Mouse (Mus musculus) forebrain, postnatal 0 days (tissue): ENCODE measurements around the gene B230118H07Rik. TPM values are rescaled to one million over a fixed set of nuclear protein-coding genes. Genes with fewer than 3 reads are reported as not detected.

Experiments
- ATAC-seq: fragments of 200-750 bp; cut with Nextera tagmentation; 2 replicates; pipeline ENCODE4 v1.8.0; 2017; ENCODE audit warnings: mild to moderate bottlenecking, moderate library complexity
- DNase-seq: peaks from one replicate; pipeline ENCODE4 v3.0.0-alpha.2; 2015
- H3K27ac ChIP-seq: fragments of 300-500 bp; sonication (generic); 2 replicates; pipeline ENCODE4 v1.5.1; 2014; ENCODE audit warnings: low read depth, mild to moderate bottlenecking, antibody characterized with exemption, low read length, moderate library complexity, mixed read lengths
- H3K27me3 ChIP-seq: fragments of 300-500 bp; sonication (generic); 2 replicates; pipeline ENCODE4 v1.6.1; 2014; ENCODE audit warnings: mild to moderate bottlenecking, low read length, mixed read lengths; ENCODE audit not compliant: insufficient read depth
- H3K36me3 ChIP-seq: fragments of 300-500 bp; sonication (generic); 2 replicates; pipeline ENCODE4 v1.6.1; 2014; ENCODE audit warnings: mild to moderate bottlenecking, moderate library complexity; ENCODE audit not compliant: insufficient read depth
- H3K4me1 ChIP-seq: fragments of 300-500 bp; sonication (generic); 2 replicates; pipeline ENCODE4 v1.6.1; 2014; ENCODE audit warnings: antibody characterized with exemption; ENCODE audit not compliant: insufficient read depth
- H3K4me2 ChIP-seq: fragments of 300-500 bp; sonication (generic); 2 replicates; pipeline ENCODE4 v1.6.1; 2014; ENCODE audit warnings: low read depth, mild to moderate bottlenecking, moderate library complexity
- H3K4me3 ChIP-seq: fragments of 300-500 bp; sonication (generic); 2 replicates; pipeline ENCODE4 v1.5.1; 2014; ENCODE audit warnings: low read depth, low read length, mixed read lengths
- H3K9ac ChIP-seq: fragments of 300-500 bp; sonication (generic); 2 replicates; pipeline ENCODE4 v1.6.1; 2014; ENCODE audit warnings: mild to moderate bottlenecking
- H3K9me3 ChIP-seq: fragments of 300-500 bp; sonication (generic); 2 replicates; pipeline ENCODE4 v1.6.1; 2016; ENCODE audit warnings: low read length
- CTCF ChIP-seq: sonication (generic); IDR thresholded peaks from 2 replicates; pipeline ENCODE4 v1.5.1; 2016; ENCODE audit warnings: antibody characterized with exemption, control low read depth, low read depth
- WGBS: fragments of 180-500 bp; shearing (Covaris S2); extraction: QIAGEN DNeasy Blood & Tissue Kit; methylation state at CpG from one replicate; pipeline ENCODE4 v1.1.7; 2014; 5-methylcytosine and 5-hydroxymethylcytosine counted together
- polyA plus RNA-seq: library from polyadenylated mRNA; unstranded; fragments of >200 nt; fragmentation: Nextera tagmentation; extraction: Ambion mirVana; gene quantifications from 2 replicates; pipeline ENCODE4 v1.2.1, GENCODE M21; 2015
- total RNA-seq: library from RNA; depleted of rRNA; stranded (reverse); fragments of >200 nt; gene quantifications from 2 replicates; pipeline ENCODE4 v1.2.3, GENCODE M21; 2014

The B230118H07Rik gene
- total and polyA plus RNA-seq, 2 experiments from 2014 or later = 29.5 to 52.0 TPM

GRCm38 (mm10) chr2:101600703-101601102 is 48.6 kb downstream of the B230118H07Rik start:
- Histone ChIP-seq H3K27me3 (no peaks in the 10 kb centered on the region), H3K36me3 (no peaks in the 10 kb centered on the region), H3K4me2 (peak overlapping the region; percentile 5; the same call in 1 of the 2 replicates), H3K4me1 (0 out of 2 replicates have a peak, but pooled peaks cover 9% of the 10 kb centered on the region), H3K4me3 (no peak overlapping the region), H3K9ac (no peak overlapping the region), H3K9me3 (no peaks in the 10 kb centered on the region), H3K27ac (peak overlapping the region; percentile 73)
- DNase-seq = peak; percentile 60
- WGBS = 6% methylated on average over 8 of the region's 8 CpGs
- TF ChIP-seq CTCF = peak; percentile 13; the same call in 1 of the 2 replicates
- ATAC-seq = peak; percentile 56

GRCm38 (mm10) chr2:101598190-101599181 is 50.8 kb downstream of the B230118H07Rik start:
- ATAC-seq (peak; percentile 34), DNase-seq (peak; percentile 63)
- 24% methylated on average over 13 of the region's 13 CpGs for WGBS
- Histone ChIP-seq H3K36me3 (no peaks in the 10 kb centered on the region), H3K4me2 (peak overlapping the region; percentile 31), H3K27me3 (no peaks in the 10 kb centered on the region), H3K27ac (peak overlapping the region; percentile 22; the same call in 1 of the 2 replicates), H3K4me1 (0 out of 2 replicates have a peak, but pooled peaks cover 9% of the 10 kb centered on the region), H3K9ac (no peak overlapping the region), H3K4me3 (no peak overlapping the region), H3K9me3 (no peaks in the 10 kb centered on the region)
- no peak for TF ChIP-seq CTCF

- no peaks in the 10 kb centered on the region for H3K36me3 ChIP-seq
- no peaks in the 10 kb centered on the region; the same call in 1 of the 2 replicates for H3K27me3 ChIP-seq
- DNase-seq = no peak
- no peak for ATAC-seq
- no peak overlapping the region for H3K27ac ChIP-seq
- H3K4me1 ChIP-seq = 0 out of 2 replicates have a peak, but pooled peaks cover 9% of the 10 kb centered on the region
- no peak overlapping the region for H3K9ac ChIP-seq
- H3K4me2 ChIP-seq = no peak overlapping the region
- H3K4me3 ChIP-seq = no peak overlapping the region
- peak; percentile 49 for TF ChIP-seq CTCF
- H3K9me3 ChIP-seq = no peaks in the 10 kb centered on the region
Measured at GRCm38 (mm10) chr2:101597186-101597585, 52.1 kb downstream of the B230118H07Rik start.

- TF ChIP-seq CTCF = no peak
- Histone ChIP-seq H3K4me3 (no peak overlapping the region), H3K36me3 (no peaks in the 10 kb centered on the region), H3K4me1 (0 out of 2 replicates have a peak, but pooled peaks cover 9% of the 10 kb centered on the region), H3K4me2 (no peak overlapping the region), H3K27ac (no peak overlapping the region), H3K27me3 (no peaks in the 10 kb centered on the region; the same call in 1 of the 2 replicates), H3K9me3 (no peaks in the 10 kb centered on the region), H3K9ac (no peak overlapping the region)
- 90% methylated on average over 5 of the region's 5 CpGs for WGBS
- no peak for ATAC-seq
- DNase-seq = no peak
Measured at GRCm38 (mm10) chr2:101594681-101595080, 54.7 kb downstream of the B230118H07Rik start.

GRCm38 (mm10) chr2:101592886-101593285 is 56.4 kb downstream of the B230118H07Rik start:
- TF ChIP-seq CTCF = no peak
- Histone ChIP-seq H3K4me3 (no peak overlapping the region), H3K9ac (no peak overlapping the region), H3K9me3 (no peaks in the 10 kb centered on the region), H3K36me3 (no peaks in the 10 kb centered on the region), H3K27ac (no peak overlapping the region), H3K4me1 (no peaks in the 10 kb centered on the region), H3K4me2 (no peak overlapping the region), H3K27me3 (no peaks in the 10 kb centered on the region; the same call in 1 of the 2 replicates)
- DNase-seq = no peak
- peak; percentile 42 for ATAC-seq
- 17% methylated on average over 8 of the region's 8 CpGs for WGBS

- ATAC-seq = peak; percentile 78
- no peaks in the 10 kb centered on the region for H3K36me3 ChIP-seq
- no peak for DNase-seq
- WGBS = 11% methylated on average over 10 of the region's 10 CpGs
- no peaks in the 10 kb centered on the region; the same call in 1 of the 2 replicates for H3K27me3 ChIP-seq
- TF ChIP-seq CTCF = no peak
- no peak overlapping the region for H3K4me3 ChIP-seq
- H3K4me2 ChIP-seq = no peak overlapping the region
- H3K9ac ChIP-seq = no peak overlapping the region
- no peaks in the 10 kb centered on the region for H3K4me1 ChIP-seq
- no peak overlapping the region for H3K27ac ChIP-seq
- no peaks in the 10 kb centered on the region for H3K9me3 ChIP-seq
Measured at GRCm38 (mm10) chr2:101592023-101592841, 57.1 kb downstream of the B230118H07Rik start.
